Mouse (Mus musculus) gastrocnemius, postnatal 10 days (tissue): ENCODE measurements at regions not wholly inside any gene's neighbourhood (a gene's known extent, or its start where the extent isn't known, plus 50 kb on each side); places are given as distances from the start of the nearest gene placed in this dataset.
A peak's percentile ranks its signal among the peaks of the same experiment; 100 is the strongest.
"Not testable (repeated sequence)": the region's sequence is repeated elsewhere in the genome, so short reads cannot be mapped to it uniquely, and the experiment has no call there.

Experiments
- DNase-seq: peaks from one replicate; pipeline ENCODE4 v3.0.0; 2021; ENCODE audit warnings: mixed read lengths

GRCm38 (mm10) chr19:3158149-3158548, 124.6 kb upstream of the Mrpl21 start:
- DNase-seq, result not testable (repeated sequence)

DNA sequence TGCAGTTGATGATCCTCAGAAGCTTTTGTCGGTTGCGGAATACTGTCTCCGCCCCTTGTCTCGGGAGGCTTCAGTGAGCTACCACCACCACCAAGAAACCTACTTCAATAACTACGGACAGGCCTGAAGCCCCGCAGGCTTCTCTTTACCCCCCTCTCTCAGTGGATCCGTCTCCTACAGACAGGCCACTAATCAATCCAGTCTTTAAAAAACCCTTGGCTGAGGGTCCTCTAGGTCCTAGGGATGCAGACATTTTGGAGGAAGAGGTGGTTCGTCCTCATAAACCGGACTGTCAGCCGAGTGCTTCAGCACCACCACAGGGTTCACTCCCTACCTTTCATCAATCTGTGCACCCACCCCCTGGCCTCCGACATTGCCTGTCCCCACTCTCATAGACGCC, 123.4 kb upstream of the Mrpl21 start:
- no peak for DNase-seq

DNA sequence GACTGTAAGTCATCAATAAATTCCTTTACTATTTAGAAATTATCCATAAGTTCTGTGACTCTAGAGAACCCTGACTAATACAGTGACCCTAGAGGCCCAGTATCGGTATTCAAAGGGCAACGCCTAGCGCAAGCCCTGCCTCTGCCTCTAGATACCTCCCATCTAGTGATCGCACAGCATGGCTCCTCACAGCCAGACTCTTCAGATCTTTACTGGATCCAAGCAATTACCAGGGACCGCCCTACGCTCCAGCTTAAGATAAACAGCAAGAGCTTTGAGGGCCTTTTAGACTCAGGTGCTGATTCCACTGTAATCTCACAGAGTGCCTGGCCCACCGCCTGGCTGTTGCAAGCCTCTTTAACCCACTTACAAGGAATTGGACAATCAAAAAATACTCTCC, 115.0 kb upstream of the Mrpl21 start:
- no peak for DNase-seq

- DNase-seq, result no peak
Measured at GRCm38 (mm10) chr19:3182625-3183024, 100.1 kb upstream of the Mrpl21 start.

DNA sequence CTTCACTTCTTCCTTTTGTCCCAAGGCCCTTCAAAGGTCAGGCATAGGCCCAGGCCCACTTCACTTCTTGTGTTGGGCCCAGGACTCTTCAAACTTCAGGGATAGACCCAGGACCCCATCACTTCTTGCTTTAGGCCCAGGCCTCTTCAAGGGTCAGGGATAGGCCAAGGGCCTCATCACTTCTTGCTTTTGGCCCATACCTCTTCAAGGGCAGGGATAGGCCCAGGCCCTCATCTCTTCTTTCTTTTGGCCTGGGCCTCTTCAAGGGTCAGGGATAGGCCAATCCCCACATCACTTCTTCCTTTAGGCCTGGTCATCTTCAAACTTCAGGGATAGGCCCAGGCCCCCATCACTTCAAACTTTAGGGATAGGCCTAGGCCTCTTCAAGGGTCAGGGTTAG, 90.1 kb upstream of the Mrpl21 start:
- DNase-seq, result no peak

GRCm38 (mm10) chr19:3204504-3204903, 78.2 kb upstream of the Mrpl21 start:
- peak; percentile 24 for DNase-seq

DNA sequence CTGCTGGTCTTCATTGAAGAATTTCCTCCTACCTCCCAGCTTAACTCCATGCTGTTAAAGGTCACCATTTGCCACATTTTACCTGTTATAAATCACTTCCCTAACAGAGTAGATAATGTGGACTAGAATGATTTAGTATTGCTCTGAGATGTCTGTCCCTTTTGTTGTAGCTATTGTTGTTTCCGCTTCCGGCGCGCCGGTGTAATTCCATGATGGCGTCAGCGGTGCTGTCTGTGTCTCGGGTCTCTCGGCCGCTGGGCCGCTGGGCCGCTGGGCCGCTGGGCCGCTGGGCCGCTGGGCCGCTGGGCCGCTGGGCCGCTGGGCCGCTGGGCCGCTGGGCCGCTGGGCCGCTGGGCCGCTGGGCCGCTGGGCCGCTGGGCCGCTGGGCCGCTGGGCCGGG, 77.3 kb upstream of the Mrpl21 start:
- not testable (repeated sequence) for DNase-seq

DNA sequence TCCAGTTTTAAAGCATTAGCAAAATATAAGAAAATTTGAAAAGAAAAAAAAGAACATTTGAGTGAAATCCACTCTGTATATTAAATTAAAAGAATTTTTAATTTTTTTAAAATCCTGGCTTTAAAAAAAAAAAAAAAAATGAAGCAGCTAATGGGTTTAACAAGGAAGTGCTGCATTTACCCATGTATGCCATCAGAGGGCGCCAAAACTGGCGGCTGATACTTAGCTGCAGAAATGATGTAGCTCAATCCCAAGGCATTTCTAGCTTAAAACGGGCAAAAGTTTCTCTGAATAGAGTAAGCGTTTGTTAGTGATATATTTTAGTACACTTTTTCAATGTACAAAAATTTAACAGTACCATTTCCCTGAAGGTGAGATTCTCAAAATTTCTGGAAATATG, 74.4 kb upstream of the Mrpl21 start:
- DNase-seq, result peak; percentile 31
